Mouse (Mus musculus) G1E (cell line): ENCODE data around the gene Dlgap1.

ENCODE experiments used
- CTCF ChIP-seq: IDR thresholded peaks from 2 replicates; pipeline ENCODE4 v1.5.1; 2012; ENCODE audit warnings: low read depth, low read length, inconsistent platforms, mixed read lengths
- GATA1 ChIP-seq: IDR thresholded peaks from 2 replicates; pipeline ENCODE4 v1.6.1; 2012; ENCODE audit warnings: borderline replicate concordance, low read length, inconsistent platforms, mixed read lengths

- TF ChIP-seq CTCF (no peak), GATA1 (no peak)
These were observed 502.1 kb downstream of the Dlgap1 start for GRCm38 (mm10) chr17:70470970-70471371.
